Mouse (Mus musculus) E14TG2a.4 (cell line): ENCODE measurements around the gene Hagh.

Source experiments
- CTCF ChIP-seq: conservative IDR thresholded peaks from 2 replicates; pipeline ENCODE4 v1.5.1; 2014; ENCODE audit warnings: low read length
- NANOG ChIP-seq: IDR thresholded peaks from 2 replicates; pipeline ENCODE4 v1.6.1; 2014; ENCODE audit warnings: borderline replicate concordance, low read length, mixed read lengths
- POU5F1 ChIP-seq: IDR thresholded peaks from 2 replicates; pipeline ENCODE4 v1.6.1; 2014; ENCODE audit warnings: low read length, borderline replicate concordance

- TF ChIP-seq CTCF = no peak
- TF ChIP-seq POU5F1 = no peak
- TF ChIP-seq NANOG = no peak
Measured at GRCm38 (mm10) chr17:24812215-24812614, 27.7 kb upstream of the Hagh start.
